Mouse (Mus musculus) lung, postnatal 0 days (tissue): ENCODE measurements around the gene Casp7.

Source experiments
- CTCF ChIP-seq: IDR thresholded peaks from 2 replicates; pipeline ENCODE4 v1.5.1; 2016; ENCODE audit warnings: antibody characterized with exemption, mild to moderate bottlenecking
- EP300 ChIP-seq: IDR thresholded peaks from 2 replicates; pipeline ENCODE4 v1.6.1; 2016; ENCODE audit warnings: antibody characterized with exemption, mild to moderate bottlenecking, control low read depth

- no peak for TF ChIP-seq CTCF
- TF ChIP-seq EP300 = no peak
These were observed 21.5 kb downstream of the Casp7 start for GRCm38 (mm10) chr19:56418404-56418803.
